Mouse (Mus musculus) midbrain, postnatal 0 days (tissue): ENCODE data around the gene Bcas3. TPM values are rescaled to one million over a fixed set of nuclear protein-coding genes. Genes with fewer than 3 reads are reported as not detected.

ENCODE experiments used
- ATAC-seq: fragments of 200-750 bp; cut with Nextera tagmentation; 2 replicates; pipeline ENCODE4 v1.8.0; 2017; ENCODE audit warnings: moderate number of reproducible peaks, mild to moderate bottlenecking, moderate TSS enrichment, moderate library complexity; ENCODE audit not compliant: low FRiP score
- DNase-seq: peaks from one replicate; pipeline ENCODE4 v3.0.0-alpha.2; 2015; ENCODE audit warnings: low spot score
- H3K27ac ChIP-seq: fragments of 300-500 bp; sonication (generic); 2 replicates; pipeline ENCODE4 v1.5.1; 2014; ENCODE audit warnings: low read depth, mild to moderate bottlenecking, low read length, mixed read lengths
- H3K27me3 ChIP-seq: fragments of 300-500 bp; sonication (generic); 2 replicates; pipeline ENCODE4 v1.6.1; 2014; ENCODE audit warnings: low read length, control low read depth, mixed read lengths; ENCODE audit not compliant: insufficient read depth
- H3K36me3 ChIP-seq: fragments of 300-500 bp; sonication (generic); 2 replicates; pipeline ENCODE4 v1.6.1; 2014; ENCODE audit warnings: low read length, control low read depth, mixed read lengths; ENCODE audit not compliant: insufficient read depth
- H3K4me1 ChIP-seq: fragments of 300-500 bp; sonication (generic); 2 replicates; pipeline ENCODE4 v1.6.1; 2014; ENCODE audit warnings: mild to moderate bottlenecking, control low read depth, antibody characterized with exemption, low read length, mixed read lengths; ENCODE audit not compliant: insufficient read depth
- H3K4me2 ChIP-seq: fragments of 300-500 bp; sonication (generic); 2 replicates; pipeline ENCODE4 v1.6.1; 2014; ENCODE audit warnings: low read depth, mild to moderate bottlenecking, low read length, mixed read lengths; ENCODE audit not compliant: poor library complexity, severe bottlenecking
- H3K4me3 ChIP-seq: fragments of 300-500 bp; sonication (generic); 2 replicates; pipeline ENCODE4 v1.5.1; 2014; ENCODE audit warnings: low read depth, mild to moderate bottlenecking, low read length, moderate library complexity
- H3K9ac ChIP-seq: fragments of 300-500 bp; sonication (generic); replicated peaks from 2 replicates; pipeline ENCODE4 v1.6.1; 2014; ENCODE audit warnings: mild to moderate bottlenecking, low read length, moderate library complexity, mixed read lengths; ENCODE audit not compliant: poor library complexity, severe bottlenecking
- H3K9me3 ChIP-seq: fragments of 300-500 bp; sonication (generic); 2 replicates; pipeline ENCODE4 v1.6.1; 2016; ENCODE audit warnings: low read length, control low read depth
- CTCF ChIP-seq: IDR thresholded peaks from 2 replicates; pipeline ENCODE4 v1.5.1; 2016; ENCODE audit warnings: antibody characterized with exemption, mild to moderate bottlenecking
- WGBS: fragments of 180-500 bp; shearing (Covaris S2); extraction: QIAGEN DNeasy Blood & Tissue Kit; methylation state at CpG from one replicate; pipeline ENCODE4 v1.1.7; 2014; 5-methylcytosine and 5-hydroxymethylcytosine counted together
- polyA plus RNA-seq: library from polyadenylated mRNA; unstranded; fragments of >200 nt; fragmentation: Nextera tagmentation; extraction: Ambion mirVana; gene quantifications from 2 replicates; pipeline ENCODE4 v1.2.1, GENCODE M21; 2015
- total RNA-seq: library from RNA; depleted of rRNA; stranded (reverse); fragments of >200 nt; gene quantifications from 2 replicates; pipeline ENCODE4 v1.2.3, GENCODE M21; 2014

Gene Bcas3
- total and polyA plus RNA-seq, 2 experiments from 2014 or later, result 28.4 to 34.7 TPM

DNA sequence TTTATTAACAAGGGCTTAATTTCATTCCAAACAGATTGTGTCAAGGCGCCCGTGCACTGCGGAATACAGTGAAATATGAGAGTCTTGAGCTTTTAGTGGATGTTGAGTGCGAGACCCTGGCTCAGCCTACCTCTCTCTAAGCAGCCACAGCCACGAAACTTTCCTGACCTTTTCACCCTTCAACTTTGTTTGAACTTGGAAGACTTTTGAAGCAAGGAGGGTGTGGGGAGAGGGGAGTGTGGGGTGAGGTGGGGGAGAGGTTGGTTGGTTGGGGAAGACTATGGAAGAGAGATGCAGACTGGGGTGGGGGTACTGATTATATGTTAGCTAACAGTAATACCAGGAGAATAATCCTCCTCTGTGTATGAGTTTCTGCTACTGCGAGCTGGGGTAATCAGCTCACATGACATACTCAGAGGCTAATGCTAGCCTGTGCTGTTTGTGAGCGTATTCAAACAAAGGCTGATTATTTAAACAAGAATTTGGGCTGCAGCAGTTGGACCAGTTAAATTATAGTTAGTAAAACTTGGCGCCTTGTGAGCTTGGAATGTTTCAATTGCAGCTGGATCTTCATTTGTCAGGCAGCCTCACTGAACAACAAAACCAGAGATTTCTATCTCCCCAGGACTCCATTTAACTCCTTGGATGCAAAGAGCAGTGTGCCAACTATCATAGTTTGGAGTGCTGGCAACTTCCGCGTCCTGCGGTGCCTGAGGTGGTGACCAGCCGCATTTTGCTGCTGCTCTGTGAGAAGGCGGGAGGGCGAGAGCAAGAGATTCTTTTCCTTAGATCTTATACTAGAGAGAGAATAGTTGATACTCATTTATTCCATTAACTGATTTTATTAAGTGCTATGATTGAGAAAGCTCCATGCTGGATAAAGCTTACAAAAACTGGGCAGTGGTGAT is 343.8 kb downstream of the Bcas3 start:
- ATAC-seq (no peak), DNase-seq (peak; percentile 46)
- TF ChIP-seq CTCF, result no peak
- no peaks in the 10 kb centered on the region for H3K27me3 ChIP-seq
- no peak overlapping the region for H3K27ac ChIP-seq
- no peak overlapping the region for H3K4me2 ChIP-seq
- WGBS, result 59% methylated on average over 14 of the region's 14 CpGs
- H3K4me3 ChIP-seq, result no peak overlapping the region
- H3K9ac ChIP-seq, result no peak overlapping the region
- H3K9me3 ChIP-seq, result no peaks in the 10 kb centered on the region
- H3K4me1 ChIP-seq, result no peaks in the 10 kb centered on the region
- H3K36me3 ChIP-seq, result no peaks in the 10 kb centered on the region

DNA sequence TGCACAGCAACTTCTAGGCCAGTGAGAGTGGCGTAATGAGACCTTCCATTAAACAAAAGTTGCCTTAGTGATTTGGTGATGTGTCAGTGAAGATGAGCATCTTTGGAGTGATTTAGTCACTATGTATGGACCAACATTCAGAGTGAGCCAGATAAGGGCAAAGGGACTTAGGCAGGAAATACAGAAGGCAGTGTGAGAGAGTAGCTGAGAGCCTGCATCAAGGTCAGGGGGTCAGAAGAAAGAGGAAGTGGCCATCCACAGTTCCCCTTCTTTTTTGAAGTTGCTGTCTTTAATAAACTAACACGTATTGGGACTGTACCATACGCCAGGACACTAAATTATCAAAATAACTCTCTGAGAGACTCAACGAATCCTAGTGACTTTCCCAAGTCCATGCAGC is 344.5 kb downstream of the Bcas3 start:
- ATAC-seq (no peak), DNase-seq (no peak)
- Histone ChIP-seq H3K4me2 (no peak overlapping the region), H3K27me3 (no peaks in the 10 kb centered on the region), H3K9ac (no peak overlapping the region), H3K4me3 (no peak overlapping the region), H3K36me3 (no peaks in the 10 kb centered on the region), H3K4me1 (no peaks in the 10 kb centered on the region), H3K9me3 (no peaks in the 10 kb centered on the region), H3K27ac (no peak overlapping the region)
- 92% methylated on average over 4 of the region's 4 CpGs for WGBS
- TF ChIP-seq CTCF, result no peak

DNA sequence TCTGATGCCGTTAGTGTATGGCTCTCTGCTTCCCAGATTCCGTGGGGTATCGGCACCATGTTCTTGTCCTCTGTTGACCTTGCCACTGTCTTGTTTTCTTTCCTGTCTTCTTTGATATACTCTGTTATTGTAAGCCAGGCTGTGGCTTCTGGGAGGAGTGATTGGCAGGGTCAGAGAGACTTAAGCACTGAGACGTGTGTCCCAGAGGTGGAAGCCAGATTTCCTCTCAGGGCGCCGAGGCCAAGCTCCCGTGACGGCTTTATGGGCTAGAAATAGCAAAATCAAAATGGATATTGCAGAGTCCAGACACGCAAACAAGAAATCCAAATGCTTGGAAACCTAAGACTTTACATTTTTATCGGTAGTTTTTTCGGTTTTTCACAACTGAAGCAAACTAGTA is 345.3 kb downstream of the Bcas3 start:
- no peak for TF ChIP-seq CTCF
- 82% methylated on average over 11 of the region's 11 CpGs for WGBS

DNA sequence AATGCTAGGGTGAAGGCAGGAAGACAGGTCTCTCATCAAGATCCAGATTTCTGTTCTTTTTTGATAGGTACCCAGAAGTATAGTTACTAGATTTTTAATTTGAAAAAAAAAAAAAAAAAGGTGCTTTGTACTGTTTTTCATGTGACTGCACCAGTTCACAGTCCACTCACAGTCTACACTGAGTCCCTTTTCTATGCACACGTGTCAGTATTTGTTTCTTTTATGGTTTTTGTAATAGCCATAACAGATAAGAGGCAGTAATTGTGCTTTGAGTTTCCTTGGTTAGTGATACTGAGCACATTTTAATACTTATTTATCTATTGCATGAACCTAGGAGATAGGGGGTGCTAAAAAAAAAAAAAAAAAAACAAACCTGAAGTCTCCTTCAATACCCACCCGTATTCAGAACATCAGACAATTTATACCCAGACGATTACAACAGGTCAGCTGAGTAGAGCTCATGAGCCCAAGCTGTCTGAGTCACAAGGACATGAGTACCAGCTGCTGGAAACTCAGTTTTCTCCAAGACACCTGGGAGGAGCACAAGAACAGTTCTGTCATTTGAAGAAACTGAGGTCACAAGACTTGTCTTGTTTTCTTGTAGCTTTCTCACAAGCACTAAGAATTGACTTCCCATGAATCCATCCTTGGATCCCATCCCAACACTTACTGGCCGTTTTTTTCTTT is 351.2 kb downstream of the Bcas3 start:
- WGBS, result 86% methylated on average over 4 of the region's 4 CpGs

More for the DNA sequence above, 345.3 kb downstream of the Bcas3 start:
- no peak overlapping the region for H3K4me2 ChIP-seq
- no peaks in the 10 kb centered on the region for H3K9me3 ChIP-seq
- no peaks in the 10 kb centered on the region for H3K4me1 ChIP-seq
- no peak overlapping the region for H3K9ac ChIP-seq
- H3K4me3 ChIP-seq, result no peak overlapping the region
- H3K36me3 ChIP-seq, result no peaks in the 10 kb centered on the region
- ATAC-seq, result no peak
- no peak overlapping the region for H3K27ac ChIP-seq
- DNase-seq, result no peak
- no peaks in the 10 kb centered on the region for H3K27me3 ChIP-seq

DNA sequence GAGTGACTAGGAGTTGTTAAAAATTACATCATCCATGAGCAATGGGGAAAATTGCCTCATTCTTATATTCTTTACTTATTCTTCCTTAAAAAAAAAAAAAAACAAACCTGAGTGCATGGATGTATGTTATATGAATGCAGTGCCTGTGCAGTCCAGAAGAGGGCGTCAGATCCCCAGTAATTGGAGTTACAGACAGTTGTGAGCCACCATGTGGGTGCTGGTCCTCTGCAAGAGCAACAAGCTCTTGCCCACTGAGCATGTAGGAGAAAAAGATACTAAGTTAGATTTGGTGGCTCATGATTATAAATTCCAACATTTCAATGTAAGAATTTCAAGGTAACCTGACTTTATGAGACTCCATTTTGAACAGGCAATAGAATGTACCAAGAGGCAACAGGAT is 353.7 kb downstream of the Bcas3 start:
- no peak overlapping the region for H3K9ac ChIP-seq
- H3K36me3 ChIP-seq, result no peaks in the 10 kb centered on the region
- peak; percentile 37; the same call in 1 of the 2 replicates for TF ChIP-seq CTCF
- ATAC-seq, result no peak
- no peaks in the 10 kb centered on the region for H3K9me3 ChIP-seq
- H3K27ac ChIP-seq, result no peak overlapping the region
- no peaks in the 10 kb centered on the region for H3K27me3 ChIP-seq
- DNase-seq, result no peak
- H3K4me3 ChIP-seq, result no peak overlapping the region
- no peaks in the 10 kb centered on the region for H3K4me1 ChIP-seq
- no peak overlapping the region for H3K4me2 ChIP-seq
- WGBS, result 14% methylated on average over 1 of the region's 1 CpGs

More for the DNA sequence above, 351.2 kb downstream of the Bcas3 start:
- Histone ChIP-seq H3K4me1 (no peaks in the 10 kb centered on the region), H3K9me3 (no peaks in the 10 kb centered on the region), H3K4me3 (no peak overlapping the region), H3K4me2 (no peak overlapping the region), H3K9ac (no peak overlapping the region), H3K27ac (no peak overlapping the region), H3K36me3 (no peaks in the 10 kb centered on the region), H3K27me3 (no peaks in the 10 kb centered on the region)
- ATAC-seq (no peak), DNase-seq (no peak)
- TF ChIP-seq CTCF, result no peak

DNA sequence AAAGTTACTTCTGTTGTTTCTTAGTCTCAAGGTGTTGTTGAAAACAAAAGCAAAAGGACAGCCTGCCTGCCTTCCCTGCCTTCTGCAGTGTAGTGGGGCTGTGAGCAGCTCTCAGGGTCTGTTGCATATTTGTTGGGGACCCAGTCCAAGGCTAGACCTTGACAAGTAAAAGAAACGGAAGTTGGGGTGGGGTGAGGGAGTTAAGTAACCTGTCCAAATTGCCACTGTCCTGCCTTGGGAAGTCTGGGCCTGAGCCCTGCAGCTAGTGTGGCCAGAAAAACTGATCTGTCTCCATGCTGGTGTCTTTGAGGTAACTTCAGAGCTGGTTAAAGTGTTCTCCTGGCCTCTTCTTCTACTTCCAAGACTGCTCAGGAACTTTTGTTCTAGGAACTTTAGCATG is 354.5 kb downstream of the Bcas3 start:
- WGBS, result 94% methylated on average over 1 of the region's 1 CpGs
- no peak overlapping the region for H3K4me3 ChIP-seq
- H3K4me2 ChIP-seq, result no peak overlapping the region
- H3K27me3 ChIP-seq, result no peaks in the 10 kb centered on the region
- no peaks in the 10 kb centered on the region for H3K4me1 ChIP-seq
- DNase-seq (no peak), ATAC-seq (no peak)
- no peaks in the 10 kb centered on the region for H3K36me3 ChIP-seq
- H3K9me3 ChIP-seq, result no peaks in the 10 kb centered on the region
- no peak overlapping the region for H3K9ac ChIP-seq
- TF ChIP-seq CTCF, result no peak
- no peak overlapping the region for H3K27ac ChIP-seq
